Mouse (Mus musculus) kidney, postnatal 0 days (tissue): Measurements from ENCODE around the gene Gm13275. TPM values are rescaled to one million over a fixed set of nuclear protein-coding genes. Genes with fewer than 3 reads are reported as not detected.
"Not testable (repeated sequence)": the region's sequence is repeated elsewhere in the genome, so short reads cannot be mapped to it uniquely, and the experiment has no call there.

Experiments used
- ATAC-seq: fragments of 200-750 bp; cut with Nextera tagmentation; replicated peaks from 2 replicates; pipeline ENCODE4 v1.8.0; 2017; ENCODE audit warnings: low read depth, moderate number of reproducible peaks, moderate TSS enrichment, moderate library complexity; ENCODE audit not compliant: low FRiP score
- DNase-seq: peaks from one replicate; pipeline ENCODE4 v3.0.0-alpha.2; 2016; ENCODE audit warnings: low spot score
- H3K27ac ChIP-seq: fragments of 300-500 bp; sonication (generic); 2 replicates; pipeline ENCODE4 v1.5.1; 2014; ENCODE audit warnings: mild to moderate bottlenecking
- H3K27me3 ChIP-seq: fragments of 300-500 bp; sonication (generic); 2 replicates; pipeline ENCODE4 v1.6.1; 2014; ENCODE audit warnings: low read length, mixed read lengths; ENCODE audit not compliant: insufficient read depth
- H3K36me3 ChIP-seq: fragments of 300-500 bp; sonication (generic); 2 replicates; pipeline ENCODE4 v1.6.1; 2014; ENCODE audit warnings: low read length, mixed read lengths; ENCODE audit not compliant: insufficient read depth
- H3K4me1 ChIP-seq: fragments of 300-500 bp; sonication (generic); replicated peaks from 2 replicates; pipeline ENCODE4 v1.6.1; 2014; ENCODE audit warnings: antibody characterized with exemption, low read length, mixed read lengths; ENCODE audit not compliant: insufficient read depth
- H3K4me2 ChIP-seq: fragments of 300-500 bp; sonication (generic); 2 replicates; pipeline ENCODE4 v1.6.1; 2014; ENCODE audit warnings: mild to moderate bottlenecking, low read length, moderate library complexity, mixed read lengths
- H3K4me3 ChIP-seq: fragments of 300-500 bp; sonication (generic); replicated peaks from 2 replicates; pipeline ENCODE4 v1.5.1; 2014; ENCODE audit warnings: low read depth, low read length
- H3K9ac ChIP-seq: fragments of 300-500 bp; sonication (generic); 2 replicates; pipeline ENCODE4 v1.6.1; 2014; ENCODE audit warnings: low read depth, low read length
- H3K9me3 ChIP-seq: fragments of 300-500 bp; sonication (generic); replicated peaks from 2 replicates; pipeline ENCODE4 v1.6.1; 2016; ENCODE audit warnings: low read length, inconsistent platforms, mixed read lengths
- CTCF ChIP-seq: IDR thresholded peaks from 2 replicates; pipeline ENCODE4 v1.5.1; 2016; ENCODE audit warnings: antibody characterized with exemption, low read depth, mild to moderate bottlenecking, moderate library complexity
- WGBS: fragments of 180-500 bp; shearing (Covaris S2); extraction: QIAGEN DNeasy Blood & Tissue Kit; methylation state at CpG from one replicate; pipeline ENCODE4 v1.1.7; 2014; 5-methylcytosine and 5-hydroxymethylcytosine counted together
- polyA plus RNA-seq: library from polyadenylated mRNA; unstranded; fragments of >200 nt; fragmentation: Nextera tagmentation; extraction: Ambion mirVana; gene quantifications from 2 replicates; pipeline ENCODE4 v1.2.1, GENCODE M21; 2015

Gene Gm13275
- polyA plus RNA-seq, 1 experiment from 2014 or later: not detected

GRCm38 (mm10) chr4:88805761-88806160 lies 11.5 kb downstream of the Gm13275 start:
- H3K4me1 ChIP-seq, H3K4me2 ChIP-seq, H3K4me3 ChIP-seq, H3K9ac ChIP-seq, H3K36me3 ChIP-seq, ATAC-seq, DNase-seq, H3K27me3 ChIP-seq, H3K9me3 ChIP-seq, H3K27ac ChIP-seq: not testable (repeated sequence)
- WGBS: no CpG with 5 or more reads among the region's 34 CpGs
- TF ChIP-seq CTCF: peak; percentile 39

- no peak for TF ChIP-seq CTCF
- Histone ChIP-seq H3K4me2 (no peak within 1 kb of the TSS), H3K9ac (no peak within 1 kb of the TSS), H3K27ac (no peak within 1 kb of the TSS), H3K36me3 (no peaks in the 10 kb centered on the region), H3K4me1 (no peaks in the 10 kb centered on the region), H3K4me3 (no peak within 1 kb of the TSS), H3K27me3 (no peaks in the 10 kb centered on the region), H3K9me3 (no peaks in the 10 kb centered on the region)
- DNase-seq (no peak), ATAC-seq (no peak)
- WGBS: 63% methylated on average over 3 of the region's 3 CpGs
Observed at GRCm38 (mm10) chr4:88815928-88816327, 21.6 kb downstream of the Gm13275 start, which contains the start of gene Ifna7. Ifna7 (plus strand) TSS chr4:88816228.

GRCm38 (mm10) chr4:88819659-88820058 lies 25.4 kb downstream of the Gm13275 start, which contains the start of gene Ifna11:
Ifna11 (plus strand) TSS chr4:88819959.
- H3K4me1 ChIP-seq: no peaks in the 10 kb centered on the region
- ATAC-seq (no peak), DNase-seq (no peak)
- no peaks in the 10 kb centered on the region for H3K9me3 ChIP-seq
- H3K36me3 ChIP-seq: no peaks in the 10 kb centered on the region
- no peak within 1 kb of the TSS for H3K9ac ChIP-seq
- no peak within 1 kb of the TSS for H3K27ac ChIP-seq
- no peak for TF ChIP-seq CTCF
- no peak within 1 kb of the TSS for H3K4me2 ChIP-seq
- no peaks in the 10 kb centered on the region for H3K27me3 ChIP-seq
- 79% methylated on average over 1 of the region's 1 CpGs for WGBS
- no peak within 1 kb of the TSS for H3K4me3 ChIP-seq

GRCm38 (mm10) chr4:88822995-88823394 lies 28.7 kb downstream of the Gm13275 start:
- TF ChIP-seq CTCF: peak; percentile 66
- H3K27me3 ChIP-seq: no peaks in the 10 kb centered on the region
- H3K9ac ChIP-seq: no peak overlapping the region
- 23% methylated on average over 4 of the region's 4 CpGs for WGBS
- H3K9me3 ChIP-seq: no peaks in the 10 kb centered on the region
- DNase-seq (peak; percentile 51), ATAC-seq (no peak)
- no peak overlapping the region for H3K4me3 ChIP-seq
- no peaks in the 10 kb centered on the region for H3K36me3 ChIP-seq
- no peaks in the 10 kb centered on the region for H3K4me1 ChIP-seq
- no peak overlapping the region for H3K27ac ChIP-seq
- no peak overlapping the region for H3K4me2 ChIP-seq

GRCm38 (mm10) chr4:88827116-88827515 lies 32.8 kb downstream of the Gm13275 start, which contains the start of gene Ifna6:
Ifna6 (plus strand) TSS chr4:88827416.
- not testable (repeated sequence) for H3K36me3 ChIP-seq, H3K9ac ChIP-seq, H3K4me3 ChIP-seq, H3K27me3 ChIP-seq, H3K4me2 ChIP-seq, H3K27ac ChIP-seq, DNase-seq, ATAC-seq, H3K9me3 ChIP-seq, H3K4me1 ChIP-seq

GRCm38 (mm10) chr4:88830523-88830922 lies 36.2 kb downstream of the Gm13275 start:
- H3K9ac ChIP-seq: no peak overlapping the region
- no peak for ATAC-seq
- no peak overlapping the region for H3K4me3 ChIP-seq
- WGBS: 32% methylated on average over 4 of the region's 4 CpGs
- peak; percentile 59 for DNase-seq
- H3K4me1 ChIP-seq: no peaks in the 10 kb centered on the region
- H3K36me3 ChIP-seq: no peaks in the 10 kb centered on the region
- H3K9me3 ChIP-seq: no peaks in the 10 kb centered on the region
- H3K4me2 ChIP-seq: no peak overlapping the region
- no peaks in the 10 kb centered on the region for H3K27me3 ChIP-seq
- no peak overlapping the region for H3K27ac ChIP-seq
- peak; percentile 64 for TF ChIP-seq CTCF

- not testable (repeated sequence) for H3K27me3 ChIP-seq, H3K4me2 ChIP-seq, DNase-seq, H3K4me3 ChIP-seq, H3K9me3 ChIP-seq, H3K4me1 ChIP-seq, ATAC-seq, H3K36me3 ChIP-seq, H3K27ac ChIP-seq, H3K9ac ChIP-seq
- WGBS: 64% methylated on average over 1 of the region's 1 CpGs
Observed at GRCm38 (mm10) chr4:88835225-88835624, 40.9 kb downstream of the Gm13275 start, which contains the start of gene Ifna5. Ifna5 (plus strand) TSS chr4:88835525.
